Mouse (Mus musculus): ENCODE results near the gene Kctd12.

- TF ChIP-seq USF1 (IDR thresholded peaks at IDR 0.05; ENCODE audit: low read depth) (no peak), POLR2A (IDR thresholded peaks at IDR 0.05; ENCODE audit: insufficient read length, low read depth) (no peak), CEBPB (IDR thresholded peaks at IDR 0.05; ENCODE audit: insufficient read depth, poor library complexity, severe bottlenecking) (no peak), MYOG (IDR thresholded peaks at IDR 0.05; ENCODE audit: control insufficient read depth in 1 of 3, insufficient read depth in 1 of 3, insufficient read length in 2 of 3, low read depth in 2 of 3) (no peak), E2F4 (IDR thresholded peaks at IDR 0.05; ENCODE audit: insufficient read depth) (no peak), MAX (IDR thresholded peaks at IDR 0.05; ENCODE audit: low read depth) (no peak), POLR2AphosphoS2 (IDR thresholded peaks at IDR 0.05; ENCODE audit: insufficient read length, low read depth) (no peak), REST (IDR thresholded peaks at IDR 0.05; ENCODE audit: insufficient read depth, insufficient read length) (no peak)
These were observed at the start of gene Kctd12 for GRCm38 (mm10) chr14:102982627-102983540.
